Mouse (Mus musculus): ENCODE data around the gene Lrrc2.

DNA sequence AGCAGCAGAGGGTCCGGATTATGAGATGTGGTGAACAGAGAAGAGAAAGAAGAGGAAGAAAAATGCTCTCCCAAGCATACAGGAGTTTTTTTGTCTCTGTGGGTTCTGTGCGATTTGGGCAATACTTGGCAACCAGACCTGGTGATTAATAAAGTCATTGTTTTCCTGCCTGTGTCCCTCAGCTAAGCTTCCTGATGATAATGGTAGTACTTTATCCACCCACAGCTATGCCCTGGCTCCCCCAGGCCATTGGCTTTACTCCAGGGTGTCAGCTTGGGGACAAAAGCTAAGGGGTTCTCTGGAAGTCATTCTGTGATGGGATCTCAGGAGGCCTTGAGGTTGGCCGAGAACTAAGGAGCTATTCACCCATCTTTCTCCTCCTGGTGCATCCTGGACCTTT is 60.7 kb downstream of the Lrrc2 start:
- TF ChIP-seq POLR2A (IDR thresholded peaks at IDR 0.05; ENCODE audit: insufficient read depth, low read depth, low read length) (no peak), CTCF (IDR thresholded peaks at IDR 0.05; ENCODE audit: insufficient read depth, low read depth, low read length) (no peak)
